Mouse (Mus musculus): Measurements from ENCODE around the gene Mndal. TPM values are rescaled to one million over a fixed set of nuclear protein-coding genes. Genes with fewer than 3 reads are reported as not detected.
"Not testable (repeated sequence)": the region's sequence is repeated elsewhere in the genome, so short reads cannot be mapped to it uniquely, and the experiment has no call there.

Mndal gene
- polyA plus RNA-seq, 1 experiment from 2014 or later, result 4.4 TPM

- not testable (repeated sequence) for ATAC-seq (replicated peaks; ENCODE audit: insufficient number of reproducible peaks, insufficient read depth, low FRiP score, low read depth); H3K27me3 ChIP-seq; H3K4me2 ChIP-seq
Observed at GRCm38 (mm10) chr1:173942780-173943066, 432 bp upstream of the Mndal start.

GRCm38 (mm10) chr1:173941522-173941921, 769 bp downstream of the Mndal start:
- not testable (repeated sequence) for H3K4me2 ChIP-seq; H3K4me3 ChIP-seq; H3K9ac ChIP-seq; ATAC-seq (replicated peaks; ENCODE audit: insufficient number of reproducible peaks, insufficient read depth, low FRiP score, low read depth); H3K36me3 ChIP-seq; H3K9me3 ChIP-seq (replicated peaks); H3K4me1 ChIP-seq (replicated peaks); H3K27ac ChIP-seq; H3K27me3 ChIP-seq
- WGBS, result 82% methylated on average over 2 of the region's 2 CpGs

More at GRCm38 (mm10) chr1:173942780-173943066, 432 bp upstream of the Mndal start:
- not testable (repeated sequence) for H3K9ac ChIP-seq; H3K36me3 ChIP-seq; H3K4me3 ChIP-seq; H3K9me3 ChIP-seq (replicated peaks); H3K4me1 ChIP-seq (replicated peaks); H3K27ac ChIP-seq

GRCm38 (mm10) chr1:173919279-173919678, 23.0 kb downstream of the Mndal start:
- WGBS, result 46% methylated on average over 3 of the region's 3 CpGs
- H3K9ac ChIP-seq, result not testable (repeated sequence)

GRCm38 (mm10) chr1:173914559-173914958, 27.7 kb downstream of the Mndal start:
- Histone ChIP-seq H3K4me2 (no peak overlapping the region), H3K4me1 (replicated peaks) (no peaks in the 10 kb centered on the region), H3K4me3 (no peak overlapping the region), H3K27me3 (no peaks in the 10 kb centered on the region), H3K27ac (no peak overlapping the region), H3K9ac (no peak overlapping the region), H3K9me3 (replicated peaks) (no peaks in the 10 kb centered on the region), H3K36me3 (no peaks in the 10 kb centered on the region)
- ATAC-seq (replicated peaks; ENCODE audit: insufficient number of reproducible peaks, insufficient read depth, low FRiP score, low read depth), result no peak
- WGBS, result 68% methylated on average over 2 of the region's 2 CpGs

More at GRCm38 (mm10) chr1:173919279-173919678, 23.0 kb downstream of the Mndal start:
- not testable (repeated sequence) for H3K4me3 ChIP-seq; H3K4me2 ChIP-seq; H3K27me3 ChIP-seq; H3K36me3 ChIP-seq; H3K4me1 ChIP-seq (replicated peaks); H3K27ac ChIP-seq; ATAC-seq (replicated peaks; ENCODE audit: insufficient number of reproducible peaks, insufficient read depth, low FRiP score, low read depth); H3K9me3 ChIP-seq (replicated peaks)

- H3K4me3 ChIP-seq; H3K36me3 ChIP-seq; H3K4me2 ChIP-seq; H3K4me1 ChIP-seq (replicated peaks); H3K27ac ChIP-seq; H3K27me3 ChIP-seq; H3K9ac ChIP-seq; H3K9me3 ChIP-seq (replicated peaks); ATAC-seq (replicated peaks; ENCODE audit: insufficient number of reproducible peaks, insufficient read depth, low FRiP score, low read depth): not testable (repeated sequence)
Observed at GRCm38 (mm10) chr1:173913256-173913791, 29.0 kb downstream of the Mndal start.

- not testable (repeated sequence) for H3K27me3 ChIP-seq; H3K4me2 ChIP-seq; H3K9ac ChIP-seq; H3K4me1 ChIP-seq (replicated peaks); H3K9me3 ChIP-seq (replicated peaks); ATAC-seq (replicated peaks; ENCODE audit: insufficient number of reproducible peaks, insufficient read depth, low FRiP score, low read depth); H3K27ac ChIP-seq; H3K36me3 ChIP-seq; H3K4me3 ChIP-seq
- 66% methylated on average over 6 of the region's 6 CpGs for WGBS
Observed at GRCm38 (mm10) chr1:173912548-173913255, 29.6 kb downstream of the Mndal start, which contains the start of gene Ifi211. TSS of gene Ifi211 (minus strand) at chr1:173913046.

GRCm38 (mm10) chr1:173911808-173912464, 30.4 kb downstream of the Mndal start:
- 83% methylated on average over 2 of the region's 2 CpGs for WGBS
- no peaks in the 10 kb centered on the region for H3K36me3 ChIP-seq
- H3K27me3 ChIP-seq, result no peaks in the 10 kb centered on the region
- no peak for ATAC-seq (replicated peaks; ENCODE audit: insufficient number of reproducible peaks, insufficient read depth, low FRiP score, low read depth)
- H3K4me3 ChIP-seq, result no peak overlapping the region
- no peak overlapping the region for H3K27ac ChIP-seq
- H3K4me1 ChIP-seq (replicated peaks), result no peaks in the 10 kb centered on the region
- H3K9ac ChIP-seq, result no peak overlapping the region
- H3K9me3 ChIP-seq (replicated peaks), result no peaks in the 10 kb centered on the region
- H3K4me2 ChIP-seq, result no peak overlapping the region

GRCm38 (mm10) chr1:173908390-173908789, 33.9 kb downstream of the Mndal start:
- not testable (repeated sequence) for ATAC-seq (replicated peaks; ENCODE audit: insufficient number of reproducible peaks, insufficient read depth, low FRiP score, low read depth); H3K27ac ChIP-seq; H3K4me2 ChIP-seq; H3K36me3 ChIP-seq; H3K9ac ChIP-seq; H3K4me3 ChIP-seq; H3K27me3 ChIP-seq; H3K4me1 ChIP-seq (replicated peaks); H3K9me3 ChIP-seq (replicated peaks)

GRCm38 (mm10) chr1:173905885-173906284, 36.4 kb downstream of the Mndal start:
- not testable (repeated sequence) for H3K4me2 ChIP-seq

GRCm38 (mm10) chr1:173889741-173890140, 52.5 kb downstream of the Mndal start:
- not testable (repeated sequence) for H3K27ac ChIP-seq; H3K4me3 ChIP-seq; H3K9ac ChIP-seq; H3K9me3 ChIP-seq (replicated peaks); ATAC-seq (replicated peaks; ENCODE audit: insufficient number of reproducible peaks, insufficient read depth, low FRiP score, low read depth); H3K27me3 ChIP-seq; H3K4me2 ChIP-seq; H3K4me1 ChIP-seq (replicated peaks); H3K36me3 ChIP-seq

More at GRCm38 (mm10) chr1:173905885-173906284, 36.4 kb downstream of the Mndal start:
- H3K27me3 ChIP-seq; H3K36me3 ChIP-seq; H3K9ac ChIP-seq; H3K4me3 ChIP-seq; H3K9me3 ChIP-seq (replicated peaks); H3K4me1 ChIP-seq (replicated peaks); ATAC-seq (replicated peaks; ENCODE audit: insufficient number of reproducible peaks, insufficient read depth, low FRiP score, low read depth); H3K27ac ChIP-seq: not testable (repeated sequence)
- 90% methylated on average over 4 of the region's 4 CpGs for WGBS

GRCm38 (mm10) chr1:173887026-173887787, 55.1 kb downstream of the Mndal start:
- H3K4me3 ChIP-seq; H3K9me3 ChIP-seq (replicated peaks); ATAC-seq (replicated peaks; ENCODE audit: insufficient number of reproducible peaks, insufficient read depth, low FRiP score, low read depth); H3K36me3 ChIP-seq; H3K4me1 ChIP-seq (replicated peaks); H3K27me3 ChIP-seq; H3K4me2 ChIP-seq; H3K27ac ChIP-seq; H3K9ac ChIP-seq: not testable (repeated sequence)
- WGBS, result 64% methylated on average over 1 of the region's 2 CpGs

Data from heart, embryonic 15.5 days (tissue).